Mouse (Mus musculus) bone marrow, adult 2 months (tissue): ENCODE measurements around the gene Ace. TPM values are rescaled to one million over a fixed set of nuclear protein-coding genes. Genes with fewer than 3 reads are reported as not detected.

Experiments used
- H3K27ac ChIP-seq: fragments of 200-500 bp; 2 replicates; pipeline ENCODE4 v1.5.1; 2012; ENCODE audit warnings: low read depth, mild to moderate bottlenecking, control low read depth, inconsistent platforms, low read length; ENCODE audit not compliant: control insufficient read depth, poor library complexity, insufficient read depth
- H3K4me1 ChIP-seq: fragments of 200-500 bp; 2 replicates; pipeline ENCODE4 v1.6.1; 2011; ENCODE audit warnings: low read length; ENCODE audit not compliant: control insufficient read depth, insufficient read depth
- H3K4me3 ChIP-seq: fragments of 200-500 bp; replicated peaks from 2 replicates; pipeline ENCODE3; 2011; ENCODE audit warnings: mild to moderate bottlenecking, low read depth, low read length, control low read depth; ENCODE audit not compliant: control insufficient read depth
- CTCF ChIP-seq: fragments of 200-500 bp; IDR thresholded peaks from 2 replicates; pipeline ENCODE4 v1.5.1; 2011; ENCODE audit warnings: low read length, control low read depth; ENCODE audit not compliant: control insufficient read depth, insufficient read depth
- POLR2A ChIP-seq: fragments of 200-500 bp; IDR thresholded peaks from 2 replicates; pipeline ENCODE4 v1.6.1; 2011; ENCODE audit warnings: low read depth, mild to moderate bottlenecking, control low read depth, low read length, borderline replicate concordance; ENCODE audit not compliant: control insufficient read depth
- WGBS: fragments of 180-500 bp; shearing (Covaris S2); methylation state at CpG from one replicate; pipeline ENCODE4 v1.1.7; 2018; 5-methylcytosine and 5-hydroxymethylcytosine counted together
- polyA plus RNA-seq: library from polyadenylated mRNA; stranded (reverse); fragments of >200 nt; gene quantifications from 2 replicates; pipeline ENCODE4 v1.2.4, GENCODE M21; 2011; ENCODE audit warnings: low replicate concordance; ENCODE audit not compliant: missing spikeins, insufficient read depth, insufficient read length

Ace gene
- polyA plus RNA-seq, 1 experiment: 3.9 TPM

DNA sequence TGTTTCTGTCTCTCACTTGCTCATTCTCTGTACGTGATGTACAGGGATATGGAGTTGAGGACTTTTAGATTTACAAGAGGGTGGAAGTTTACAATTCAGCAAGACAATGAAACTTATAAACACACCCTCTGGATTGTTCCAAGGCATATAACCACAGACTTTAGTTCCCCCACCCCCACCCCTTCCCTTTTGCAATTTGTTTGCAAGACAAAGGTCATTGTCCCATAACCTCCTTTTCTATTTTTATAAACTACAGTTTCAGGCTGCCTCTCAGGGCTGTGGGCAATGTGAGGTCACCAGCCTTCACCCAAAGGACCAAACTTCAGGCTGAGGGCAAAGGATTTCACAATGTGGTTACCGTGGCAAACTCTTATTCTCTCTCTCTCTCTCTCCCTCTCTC lies 22.5 kb downstream of the Ace start:
- TF ChIP-seq CTCF (no peak), POLR2A (no peak)
- H3K27ac ChIP-seq: peak overlapping the region; percentile 24; the same call in 1 of the 2 replicates
- peaks cover 1% of the 10 kb centered on the region; the same call in 1 of the 2 replicates for H3K4me1 ChIP-seq
- no peak overlapping the region for H3K4me3 ChIP-seq
- 20% methylated on average over 2 of the region's 2 CpGs for WGBS

DNA sequence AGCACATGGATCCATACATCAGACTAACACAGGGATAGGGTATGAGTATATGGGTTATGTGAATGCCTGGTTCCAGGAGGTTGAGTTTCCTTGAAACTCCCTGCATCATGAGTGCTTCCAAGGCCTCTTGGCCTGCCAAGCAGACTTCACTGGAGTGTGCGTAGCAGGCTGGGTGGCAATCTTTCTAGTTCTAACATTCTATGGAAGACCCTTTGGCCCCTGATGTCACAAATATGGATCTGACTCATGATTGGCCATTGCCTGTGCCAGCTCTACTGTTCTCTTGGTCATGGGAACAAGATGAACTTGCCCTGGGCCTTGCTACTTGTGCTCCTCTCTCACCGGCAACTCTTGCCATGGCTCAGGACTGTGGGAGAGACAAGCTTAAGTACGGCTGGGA lies 26.6 kb downstream of the Ace start, which contains the start of gene Ace3:
TSS of gene Ace3 (plus strand) at position 301 of the 400 bp plus-strand sequence.
- no peak within 1 kb of the TSS for H3K4me3 ChIP-seq
- TF ChIP-seq CTCF (no peak), POLR2A (no peak)
- no peaks in the 10 kb centered on the region for H3K4me1 ChIP-seq
- H3K27ac ChIP-seq: no peak within 1 kb of the TSS
- WGBS: 92% methylated on average over 3 of the region's 3 CpGs

DNA sequence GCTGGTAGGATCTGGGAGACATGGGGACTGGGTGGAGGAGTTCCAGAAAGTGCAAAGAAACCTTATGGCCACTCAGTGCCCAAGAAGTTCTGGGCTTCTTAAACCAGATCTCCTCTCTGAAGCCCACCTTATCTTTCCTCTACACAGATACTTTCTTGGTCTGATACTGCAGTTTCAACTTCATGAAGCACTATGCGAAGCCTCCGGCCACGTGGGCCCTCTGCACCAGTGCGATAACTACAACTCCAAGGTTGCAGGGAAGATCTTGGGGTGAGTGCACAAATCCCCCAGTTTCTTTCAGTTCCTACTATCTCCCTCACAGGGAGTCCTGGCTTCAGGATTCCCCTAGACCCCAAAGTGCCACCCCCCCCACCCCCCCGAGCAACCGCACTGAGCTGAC lies 32.3 kb downstream of the Ace start:
- no peak overlapping the region for H3K27ac ChIP-seq
- H3K4me1 ChIP-seq: no peaks in the 10 kb centered on the region
- 84% methylated on average over 6 of the region's 6 CpGs for WGBS
- no peak for TF ChIP-seq POLR2A
- H3K4me3 ChIP-seq: no peak overlapping the region

- Histone ChIP-seq H3K27ac (no peak overlapping the region), H3K4me1 (no peaks in the 10 kb centered on the region), H3K4me3 (no peak overlapping the region)
- 17% methylated on average over 4 of the region's 4 CpGs for WGBS
- TF ChIP-seq POLR2A: no peak
- TF ChIP-seq CTCF: no peak
Observed at GRCm38 (mm10) chr11:106001718-106002117, 34.0 kb downstream of the Ace start.

DNA sequence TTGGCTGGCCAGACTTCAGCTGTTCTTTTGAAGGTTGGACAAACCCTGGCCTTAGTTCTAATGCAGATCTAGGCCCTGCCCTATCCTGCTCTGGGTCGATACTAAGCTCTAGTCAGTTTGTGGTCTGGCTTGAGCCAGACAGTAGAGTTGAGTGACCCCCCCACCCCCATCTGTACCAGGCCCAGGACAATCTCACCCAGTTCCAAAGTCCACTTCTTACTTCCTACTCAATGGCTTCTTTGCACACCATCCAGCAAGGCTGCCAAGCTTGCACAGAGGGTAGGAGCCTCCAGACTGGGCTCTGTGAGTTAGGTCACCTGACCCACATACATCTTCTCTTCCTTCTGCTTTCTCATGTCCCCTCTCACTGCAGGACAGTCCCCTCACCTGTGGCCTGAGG lies 36.8 kb downstream of the Ace start:
- TF ChIP-seq POLR2A (no peak), CTCF (no peak)

GRCm38 (mm10) chr11:106005970-106006369 lies 38.2 kb downstream of the Ace start:
- Histone ChIP-seq H3K27ac (no peak overlapping the region), H3K4me3 (no peak overlapping the region), H3K4me1 (no peaks in the 10 kb centered on the region; the same call in 1 of the 2 replicates)
- TF ChIP-seq CTCF (no peak), POLR2A (no peak)
- 54% methylated on average over 5 of the region's 5 CpGs for WGBS

More for the DNA sequence above, 36.8 kb downstream of the Ace start:
- 82% methylated on average over 1 of the region's 1 CpGs for WGBS
- Histone ChIP-seq H3K4me1 (no peaks in the 10 kb centered on the region; the same call in 1 of the 2 replicates), H3K27ac (no peak overlapping the region), H3K4me3 (no peak overlapping the region)

- TF ChIP-seq CTCF: no peak
- WGBS: 1% methylated on average over 25 of the region's 25 CpGs
- Histone ChIP-seq H3K4me3 (no peak within 1 kb of the TSS), H3K27ac (no peak within 1 kb of the TSS), H3K4me1 (no peaks in the 10 kb centered on the region; the same call in 1 of the 2 replicates)
Observed at GRCm38 (mm10) chr11:106007821-106008220, 40.1 kb downstream of the Ace start, which contains the start of gene Kcnh6. Kcnh6 (plus strand) TSS chr11:106008124.

DNA sequence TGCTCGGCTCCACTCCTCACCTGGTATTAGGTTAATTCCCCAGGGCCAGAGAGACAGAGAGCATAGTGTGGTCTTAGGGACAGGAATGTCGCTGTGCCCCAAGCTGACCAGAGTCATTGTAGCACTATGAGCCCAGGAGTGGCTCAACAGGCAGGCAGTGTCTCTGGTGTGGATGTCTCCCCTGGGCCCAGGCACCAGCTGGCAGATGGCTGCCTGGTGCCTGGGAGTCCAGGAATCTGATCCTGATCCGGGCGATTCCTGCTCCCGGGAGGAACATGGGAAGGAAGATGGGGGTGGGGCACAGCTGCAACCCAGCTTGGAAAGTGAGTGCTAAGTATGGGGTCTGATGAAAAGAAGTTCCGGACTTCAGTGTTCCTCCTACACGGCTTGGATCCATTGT lies 45.0 kb downstream of the Ace start:
- TF ChIP-seq POLR2A (no peak), CTCF (no peak)
- no peaks in the 10 kb centered on the region; the same call in 1 of the 2 replicates for H3K4me1 ChIP-seq
- 56% methylated on average over 7 of the region's 7 CpGs for WGBS

More for the DNA sequence above, 45.0 kb downstream of the Ace start:
- no peak overlapping the region for H3K4me3 ChIP-seq
- no peak overlapping the region for H3K27ac ChIP-seq
